29 mouse cellular contexts compared by ENCODE assay signal in genomic region chr14:51677269-51677668, GRCm38 (mm10). TPM values are rescaled to one million over a fixed set of nuclear protein-coding genes. Genes with fewer than 3 reads are reported as not detected.
A peak's percentile ranks its signal among the peaks of the same experiment; 100 is the strongest.
DNase-seq lines count a peak whose midpoint lies in the region; TF ChIP-seq lines count a peak whose summit lies in the region.
"Had no signal": no experiment of that assay in that cellular context is flagged by ENCODE, and none has a peak within 500 bp of the region (broad histone marks: within the 10 kb centered on the region; RNA-seq: fewer than 3 reads in every experiment).

No protein-coding gene starts in this region.

- H3K36me3 ChIP-seq in testis, adult 2 months (ENCODE audit: control insufficient read depth, insufficient read depth, low read length): no peaks in the 10 kb centered on the region
- H3K36me3 ChIP-seq in CH12.LX (replicated peaks in 1 of 2; ENCODE audit: control insufficient read depth in 1 of 2, insufficient read depth in 1 of 2, low read length in 1 of 2): no peaks in the 10 kb centered on the region
- no peaks in the 10 kb centered on the region for H3K36me3 ChIP-seq in myocyte (ENCODE audit: control insufficient read depth, insufficient read depth)
- H3K36me3 ChIP-seq: G1E had no signal

- H3K9me3 ChIP-seq in CH12.LX (replicated peaks; ENCODE audit: low read length): no peaks in the 10 kb centered on the region
- H3K9me3 ChIP-seq: G1E had no signal

- H3K9ac ChIP-seq in CH12.LX (ENCODE audit: insufficient read depth, low read depth): no peak overlapping the region

- H3K4me1 ChIP-seq in testis, adult 2 months (ENCODE audit: control insufficient read depth, insufficient read depth, low read length): peaks cover 7% of the 10 kb centered on the region
- H3K4me1 ChIP-seq in CH12.LX (ENCODE audit: control insufficient read depth in 1 of 2, insufficient read depth in 2 of 2): no peaks in the 10 kb centered on the region

- no peak for TF ChIP-seq CTCF in testis, adult 2 months (IDR thresholded peaks at IDR 0.05; ENCODE audit: control insufficient read depth, insufficient read depth, insufficient replicate concordance, low read depth, low read length)
- TF ChIP-seq CTCF in CH12.LX (conservative IDR thresholded peaks at IDR 0.05 in 1 of 2, IDR thresholded peaks at IDR 0.05 in 1 of 2; ENCODE audit: low read depth in 2 of 2, low read length in 2 of 2): no peak

- 0 out of 2 replicates have a peak overlapping the region, but pooled peaks have one; percentile 13 for H3K27ac ChIP-seq in testis, adult 2 months (ENCODE audit: control insufficient read depth, insufficient read depth, low read depth, low read length)
- H3K27ac ChIP-seq in CH12.LX (ENCODE audit: insufficient read depth, low read depth): no peak overlapping the region

- TF ChIP-seq POLR2A in testis, adult 2 months (IDR thresholded peaks at IDR 0.05; ENCODE audit: control insufficient read depth, low read depth, low read length): no peak
- no peak for TF ChIP-seq POLR2A in CH12.LX (IDR thresholded peaks at IDR 0.05; ENCODE audit: low read depth, low read length)
- TF ChIP-seq POLR2A in myocyte (IDR thresholded peaks at IDR 0.05; ENCODE audit: insufficient read length, low read depth): no peak

- no peak overlapping the region for H3K4me2 ChIP-seq in CH12.LX (ENCODE audit: insufficient read depth, low read depth, poor library complexity, severe bottlenecking)
- peak overlapping the region; percentile 6 for H3K4me2 ChIP-seq in myocyte (ENCODE audit: low read depth)

- DNase-seq in testis, postnatal 10 days (ENCODE audit: low spot score): no peak
- peak; percentile 2 for DNase-seq in 3134 (ENCODE audit: extremely low read depth, insufficient read length, low spot score)
- peak; percentile 55 for DNase-seq in CH12.LX (ENCODE audit: extremely low read depth)
- no peak for DNase-seq in cerebellum, adult 8-10 months
- no peak for DNase-seq in layer of hippocampus, adult 18-20 months (ENCODE audit: low spot score in 2 of 2)
- no peak for DNase-seq in spleen, adult 12 weeks (ENCODE audit: low spot score)
- DNase-seq: adrenal gland, adult 2 months; adrenal gland, adult 8-10 months; adrenal gland, postnatal 10 days; adrenal gland, postnatal 14 days; adrenal gland, postnatal 25 days; adrenal gland, postnatal 36 days; B cell, adult 2 months; cerebellum, adult 11 months; cerebellum, adult 11-12 months; cerebellum, adult 18-20 months; cerebellum, adult 2 months had no signal

- in situ Hi-C loops in CH12.LX (cut with MboI; ENCODE audit: low pct_ligation_motif_present, low pct_unique_long_range_greater_than_20kb, low sequenced_read_pairs): no loop called here

- no peak for TF ChIP-seq EP300 in CH12.LX (IDR thresholded peaks at IDR 0.05; ENCODE audit: low read length)

- H3K79me2 ChIP-seq in CH12.LX (replicated peaks; ENCODE audit: control insufficient read depth, extremely low read depth, insufficient read depth, poor library complexity, severe bottlenecking): no peaks in the 10 kb centered on the region
- H3K79me2 ChIP-seq in myocyte (ENCODE audit: control insufficient read depth, insufficient read depth): no peaks in the 10 kb centered on the region

- peak overlapping the region; percentile 83 for H3K4me3 ChIP-seq in testis, adult 2 months (ENCODE audit: control insufficient read depth, low read depth, low read length)
- peak overlapping the region; percentile 9 to 53 (median 49) for H3K4me3 ChIP-seq in CH12.LX (replicated peaks in 1 of 3; ENCODE audit: low read depth in 2 of 3, low read length in 2 of 3, poor library complexity in 1 of 3)
- H3K4me3 ChIP-seq in myocyte: no peak overlapping the region

- TF ChIP-seq RAD21 in CH12.LX (IDR thresholded peaks at IDR 0.05; ENCODE audit: low read depth, low read length): no peak

- dilution Hi-C loops in CH12.LX (cut with MboI; ENCODE audit: extremely low pct_ligation_motif_present, extremely low pct_unique_long_range_greater_than_20kb, low sequenced_read_pairs): no loop called here

- no peaks in the 10 kb centered on the region for H3K27me3 ChIP-seq in testis, adult 2 months (ENCODE audit: control insufficient read depth, insufficient read depth, low read length)
- no peaks in the 10 kb centered on the region for H3K27me3 ChIP-seq in CH12.LX (replicated peaks)
- no peaks in the 10 kb centered on the region for H3K27me3 ChIP-seq in myocyte (ENCODE audit: control insufficient read depth, insufficient read depth, insufficient read length)
- H3K27me3 ChIP-seq: Patski had no signal

- no peak overlapping the region for H3ac ChIP-seq in myocyte (ENCODE audit: control insufficient read depth, insufficient read length)

TF ChIP-seq in CH12.LX, 34 proteins besides CTCF, POLR2A, EP300 and RAD21 (continues in another document):
- TF ChIP-seq MXI1 (IDR thresholded peaks at IDR 0.05; ENCODE audit: low read depth, low read length): no peak
- TF ChIP-seq NRF1 (IDR thresholded peaks at IDR 0.05; ENCODE audit: low read depth, low read length): no peak
- TF ChIP-seq E2F4 (IDR thresholded peaks at IDR 0.05; ENCODE audit: insufficient replicate concordance, low read depth, low read length): no peak
- TF ChIP-seq ZNF384 (IDR thresholded peaks at IDR 0.05; ENCODE audit: low read depth, low read length): no peak
- TF ChIP-seq ZMIZ1 (IDR thresholded peaks at IDR 0.05; ENCODE audit: low read depth, low read length): no peak
- peak; percentile 37; the same call in 1 of the 2 replicates for TF ChIP-seq SIN3A (IDR thresholded peaks at IDR 0.05; ENCODE audit: low read length)
- TF ChIP-seq KAT2A (IDR thresholded peaks at IDR 0.05; ENCODE audit: insufficient replicate concordance, low read length): no peak
- no peak for TF ChIP-seq ZC3H11A (IDR thresholded peaks at IDR 0.05; ENCODE audit: low read depth, low read length)
- peak; percentile 54; the same call in 1 of the 2 replicates for TF ChIP-seq HCFC1 (IDR thresholded peaks at IDR 0.05; ENCODE audit: low read depth, low read length)
- no peak for TF ChIP-seq MAZ (IDR thresholded peaks at IDR 0.05; ENCODE audit: low read depth, low read length)
- no peak for TF ChIP-seq MAX (IDR thresholded peaks at IDR 0.05; ENCODE audit: low read length)
- peak; percentile 68 for TF ChIP-seq ELF1 (IDR thresholded peaks at IDR 0.05; ENCODE audit: low read depth, low read length)
- no peak for TF ChIP-seq MAFK (IDR thresholded peaks at IDR 0.05; ENCODE audit: insufficient replicate concordance, low read length)
- no peak for TF ChIP-seq USF2 (conservative IDR thresholded peaks at IDR 0.05; ENCODE audit: low read depth, low read length)
- no peak for TF ChIP-seq ETS1 (conservative IDR thresholded peaks at IDR 0.05; ENCODE audit: low read depth, low read length)
- TF ChIP-seq CHD2 (IDR thresholded peaks at IDR 0.05; ENCODE audit: low read length): no peak
- no peak for TF ChIP-seq IRF4 (IDR thresholded peaks at IDR 0.05; ENCODE audit: low read depth, low read length)
- TF ChIP-seq TBP (conservative IDR thresholded peaks at IDR 0.05; ENCODE audit: low read depth, low read length): no peak

TF ChIP-seq in myocyte, 11 proteins besides CTCF, POLR2A, EP300 and RAD21:
- TF ChIP-seq MAX (IDR thresholded peaks at IDR 0.05; ENCODE audit: low read depth) (no peak), TCF12 (IDR thresholded peaks at IDR 0.05; ENCODE audit: insufficient read depth, poor library complexity, severe bottlenecking) (no peak), TCF3 (IDR thresholded peaks at IDR 0.05; ENCODE audit: insufficient read length, low read depth) (no peak), MYOD1 (IDR thresholded peaks at IDR 0.05; ENCODE audit: control insufficient read depth in 1 of 3, insufficient read length in 2 of 3, low read depth in 2 of 3) (no peak), MYOG (IDR thresholded peaks at IDR 0.05; ENCODE audit: control insufficient read depth in 1 of 3, insufficient read depth in 1 of 3, insufficient read length in 2 of 3, low read depth in 2 of 3) (no peak), USF1 (IDR thresholded peaks at IDR 0.05; ENCODE audit: low read depth) (no peak), REST (IDR thresholded peaks at IDR 0.05; ENCODE audit: insufficient read depth, insufficient read length) (no peak), SRF (IDR thresholded peaks at IDR 0.05; ENCODE audit: control insufficient read depth, insufficient read length, low read depth) (no peak), POLR2AphosphoS2 (IDR thresholded peaks at IDR 0.05; ENCODE audit: insufficient read length, low read depth) (no peak), E2F4 (IDR thresholded peaks at IDR 0.05; ENCODE audit: insufficient read depth) (no peak), CEBPB (IDR thresholded peaks at IDR 0.05; ENCODE audit: insufficient read depth, poor library complexity, severe bottlenecking) (no peak)

RNA-seq across cellular contexts. Expression of gene Gm17079, which starts 18.0 kb away (rescaled TPM):
- polyA plus RNA-seq in testis, adult 2 months (2012; rRNA removed): 1.9 and 2.2 TPM in 2 replicates
- total RNA-seq in CH12.LX (2012; rRNA removed): not detected in 2 replicates
- not detected in 2 replicates for total RNA-seq in CH12.LX (2014; rRNA removed)
- polyA plus RNA-seq in CH12.LX (2012; ENCODE audit: insufficient read length, low read depth): not detected in 2 replicates
- polyA plus RNA-seq in myocyte (2012; fragmentation: generic; extraction: Trizol): not detected
- not detected for total RNA-seq in layer of hippocampus, adult 18-20 months (2021)
- total RNA-seq: adrenal gland, adult 18-20 months; adrenal gland, adult 2 months; adrenal gland, adult 8-10 months; adrenal gland, postnatal 10 days; adrenal gland, postnatal 14 days; adrenal gland, postnatal 25 days; adrenal gland, postnatal 36 days; adrenal gland, postnatal 4 days; ES-E14; MEL had no signal
- polyA plus RNA-seq: activated CD4-positive, CD25-positive, alpha-beta regulatory T cell, adult 4 months; adrenal gland, adult 2 months; brain, embryonic 14.5 days; C2C12; CD4-positive, CD25-positive, alpha-beta regulatory T cell, adult 4 months; cerebellum, adult 2 months; G1E; Patski had no signal

RNA-seq across cellular contexts. Expression of gene Gm5800, which starts 39.7 kb away (rescaled TPM):
- polyA plus RNA-seq in testis, adult 2 months (2012; rRNA removed): 7.2 and 11.5 TPM in 2 replicates
- total RNA-seq in CH12.LX (2012; rRNA removed) (not detected in 2 replicates), CH12.LX (2014; rRNA removed) (not detected in 2 replicates)
- polyA plus RNA-seq in CH12.LX (2012; ENCODE audit: insufficient read length, low read depth) (not detected in 2 replicates), myocyte (2012; fragmentation: generic; extraction: Trizol) (not detected)
- total RNA-seq in layer of hippocampus, adult 18-20 months (2021): not detected
- total RNA-seq: adrenal gland, adult 18-20 months; adrenal gland, adult 2 months; adrenal gland, adult 8-10 months; adrenal gland, postnatal 10 days; adrenal gland, postnatal 14 days; adrenal gland, postnatal 25 days; adrenal gland, postnatal 36 days; adrenal gland, postnatal 4 days; ES-E14; G1E; MEL had no signal
- polyA plus RNA-seq: activated CD4-positive, CD25-positive, alpha-beta regulatory T cell, adult 4 months; adrenal gland, adult 2 months; brain, embryonic 14.5 days; C2C12; CD4-positive, CD25-positive, alpha-beta regulatory T cell, adult 4 months; cerebellum, adult 2 months; G1E; Patski had no signal

RNA-seq across cellular contexts. Expression of gene Gm4181, which starts 41.8 kb away (rescaled TPM):
- polyA plus RNA-seq in testis, adult 2 months (2012; rRNA removed): 7.9 and 12.8 TPM in 2 replicates
- total RNA-seq in CH12.LX (2012; rRNA removed): 0.17 and 0.59 TPM in 2 replicates
- total RNA-seq in CH12.LX (2014; rRNA removed): 2.7 and 3.5 TPM in 2 replicates
- 0.70 and 1.6 TPM in 2 replicates for polyA plus RNA-seq in CH12.LX (2012; ENCODE audit: insufficient read length, low read depth)
- not detected for polyA plus RNA-seq in myocyte (2012; fragmentation: generic; extraction: Trizol)
- total RNA-seq in layer of hippocampus, adult 18-20 months (2021): not detected
- total RNA-seq: adrenal gland, adult 18-20 months; adrenal gland, adult 2 months; adrenal gland, adult 8-10 months; adrenal gland, postnatal 10 days; adrenal gland, postnatal 14 days; adrenal gland, postnatal 25 days; adrenal gland, postnatal 36 days; adrenal gland, postnatal 4 days; ES-E14; G1E; MEL had no signal
- polyA plus RNA-seq: activated CD4-positive, CD25-positive, alpha-beta regulatory T cell, adult 4 months; adrenal gland, adult 2 months; brain, embryonic 14.5 days; CD4-positive, CD25-positive, alpha-beta regulatory T cell, adult 4 months; cerebellum, adult 2 months; G1E; Patski had no signal

Comparison
In these comparisons a context has a peak if more than half of its experiments do, and no peak if none do; other contexts are left out.
1. DNase-seq: peak in 3134 (single experiment) and CH12.LX (single experiment); none in testis, postnatal 10 days (single experiment), cerebellum, adult 8-10 months (single experiment), layer of hippocampus, adult 18-20 months (0 of 2) and spleen, adult 12 weeks (single experiment).